Mouse (Mus musculus) CH12.LX (cell line): ENCODE results near the gene Rgs7.

Experiments
- BHLHE40 ChIP-seq: IDR thresholded peaks from 2 replicates; pipeline ENCODE4 v1.6.1; 2011; ENCODE audit warnings: mild to moderate bottlenecking, low read depth, low read length, improper control_type of control experiment
- CTCF ChIP-seq, 2 experiments: IDR thresholded peaks in 1 of 2; conservative IDR thresholded peaks in 1 of 2; 2 replicates each; pipeline ENCODE4 v1.5.1; 2011 to 2012; ENCODE audit warnings: low read depth in 2 of 2, low read length in 2 of 2, improper control_type of control experiment in 1 of 2, inconsistent platforms in 1 of 2, mild to moderate bottlenecking in 1 of 2, moderate library complexity in 1 of 2
- MAX ChIP-seq: IDR thresholded peaks from 2 replicates; pipeline ENCODE4 v1.6.1; 2011; ENCODE audit warnings: low read length, improper control_type of control experiment
- MAZ ChIP-seq: IDR thresholded peaks from 2 replicates; pipeline ENCODE4 v1.6.1; 2012; ENCODE audit warnings: low read depth, mild to moderate bottlenecking, inconsistent platforms, low read length, improper control_type of control experiment, moderate library complexity
- MYC ChIP-seq: IDR thresholded peaks from 2 replicates; pipeline ENCODE4 v1.6.1; 2011; ENCODE audit warnings: low read depth, mild to moderate bottlenecking, improper control_type of control experiment, low read length
- NELFE ChIP-seq: IDR thresholded peaks from 2 replicates; pipeline ENCODE4 v1.6.1; 2011; ENCODE audit warnings: low read depth, low read length, improper control_type of control experiment
- PAX5 ChIP-seq: IDR thresholded peaks from 2 replicates; pipeline ENCODE4 v1.6.1; 2012; ENCODE audit warnings: low read length, inconsistent platforms, mixed read lengths
- POLR2A ChIP-seq: IDR thresholded peaks from 2 replicates; pipeline ENCODE4 v1.6.1; 2011; ENCODE audit warnings: low read depth, mild to moderate bottlenecking, improper control_type of control experiment, low read length
- USF1 ChIP-seq: IDR thresholded peaks from 2 replicates; pipeline ENCODE4 v1.6.1; 2014; ENCODE audit warnings: low read depth, mild to moderate bottlenecking, inconsistent platforms, low read length, improper control_type of control experiment
- ZC3H11A ChIP-seq: IDR thresholded peaks from 2 replicates; pipeline ENCODE4 v1.6.1; 2012; ENCODE audit warnings: low read depth, mild to moderate bottlenecking, inconsistent platforms, low read length, improper control_type of control experiment
- ZKSCAN1 ChIP-seq: IDR thresholded peaks from 2 replicates; pipeline ENCODE4 v1.6.1; 2012; ENCODE audit warnings: low read depth, inconsistent platforms, low read length, improper control_type of control experiment, borderline replicate concordance

DNA sequence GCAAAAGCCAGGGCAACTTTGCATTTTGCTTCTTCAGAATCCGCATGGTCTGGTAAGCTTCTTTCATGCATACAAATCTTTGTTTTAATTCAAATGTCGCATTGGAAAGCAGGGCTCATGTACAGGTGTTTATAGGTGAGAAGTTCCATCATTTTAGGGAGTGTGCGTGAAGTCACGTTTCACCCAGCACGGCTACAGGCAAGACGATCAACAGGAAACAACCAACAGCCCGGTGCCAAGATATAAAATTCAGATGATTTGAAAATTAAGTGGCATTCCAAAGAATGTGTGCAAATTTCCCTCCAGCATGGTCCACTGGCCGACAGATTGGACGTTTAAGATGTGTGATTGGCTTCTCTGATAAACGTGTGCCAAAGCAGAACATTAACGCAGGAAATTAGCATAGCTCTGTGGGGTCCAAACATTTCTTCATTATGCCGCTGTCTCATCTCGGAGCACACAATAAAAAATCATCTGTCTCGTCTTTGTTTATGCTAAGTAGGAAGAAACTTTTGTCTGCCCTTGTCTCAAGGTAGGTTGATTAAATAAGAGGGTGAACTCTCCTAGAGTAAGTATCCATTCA is 58.6 kb downstream of the Rgs7 start:
- TF ChIP-seq CTCF (conservative IDR thresholded peaks at IDR 0.05 in 1 of 2, IDR thresholded peaks at IDR 0.05 in 1 of 2; ENCODE audit: low read depth in 2 of 2, low read length in 2 of 2) (no peak), MYC (no peak), MAZ (no peak), MAX (no peak), PAX5 (no peak), ZKSCAN1 (no peak), BHLHE40 (no peak), ZC3H11A (no peak), USF1 (no peak), POLR2A (no peak), NELFE (no peak)
